Mouse (Mus musculus): ENCODE results near the gene Wee1.
"Not testable (repeated sequence)": the region's sequence is repeated elsewhere in the genome, so short reads cannot be mapped to it uniquely, and the experiment has no call there.

Gene Wee1

DNA sequence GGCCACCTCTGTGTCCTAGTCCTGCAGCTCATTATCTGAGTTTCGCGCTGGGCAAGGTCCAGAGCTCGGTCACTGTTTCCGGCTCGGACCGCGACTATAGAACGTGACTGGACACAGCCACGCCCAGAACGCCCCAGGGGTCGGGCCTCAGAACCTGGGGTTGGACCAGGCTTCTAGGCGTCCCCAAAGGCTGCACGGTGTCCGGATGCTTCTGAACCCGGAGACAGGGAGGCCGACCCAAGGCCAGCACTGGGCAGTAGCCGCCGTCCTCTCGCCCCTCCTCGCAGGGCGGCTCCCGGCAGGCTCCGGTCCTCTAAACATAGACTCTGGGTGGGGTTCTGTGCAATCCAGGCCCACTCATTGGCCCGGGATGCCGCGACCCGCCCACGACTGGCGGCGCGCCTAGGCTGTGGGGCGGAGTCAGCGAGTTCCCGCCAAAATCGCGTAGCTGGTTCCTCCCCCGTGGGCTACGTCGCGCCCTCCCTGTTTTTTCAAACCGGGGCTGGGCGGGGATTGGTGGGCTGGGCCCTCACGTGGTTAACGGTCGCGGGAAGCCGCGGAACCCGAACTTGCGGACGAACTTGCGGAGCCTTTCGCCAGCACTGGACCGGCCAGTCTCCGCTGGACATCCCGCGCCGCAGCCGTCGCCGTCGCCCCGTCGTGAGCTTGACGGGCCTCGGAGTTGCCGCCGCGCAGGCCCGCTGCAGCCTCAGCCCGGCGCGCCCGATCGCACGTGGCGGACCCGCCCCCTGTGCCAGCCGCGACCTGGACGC is at the start of gene Wee1:
TSS of gene Wee1 (plus strand) at position 531 of the 773 bp plus-strand sequence.
- peak; percentile 90 to 95 for DNase-seq (ENCODE audit: low read depth in 2 of 2, low spot score in 2 of 2)

DNA sequence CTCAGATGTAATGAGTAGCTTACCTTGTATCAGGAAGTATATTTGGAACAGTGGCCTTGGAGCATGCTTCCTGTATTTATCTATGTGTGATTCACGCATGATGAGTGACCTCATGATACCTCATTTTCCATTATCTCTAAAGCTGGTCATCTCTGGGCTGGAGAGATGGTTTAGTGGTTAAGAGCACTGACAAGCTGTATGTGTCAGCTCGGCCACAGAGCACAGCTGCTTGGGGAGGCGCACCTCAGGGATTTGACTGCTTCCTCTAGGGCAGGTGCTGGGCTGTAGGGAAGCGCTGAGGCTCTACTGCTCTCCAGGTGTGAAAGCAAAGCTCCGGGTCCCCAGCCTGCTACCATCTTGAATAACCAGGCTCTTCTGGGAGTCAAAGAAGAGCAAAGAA is 43.7 kb upstream of the Wee1 start:
- DNase-seq (ENCODE audit: low read depth in 2 of 2, low spot score in 2 of 2): no peak

DNA sequence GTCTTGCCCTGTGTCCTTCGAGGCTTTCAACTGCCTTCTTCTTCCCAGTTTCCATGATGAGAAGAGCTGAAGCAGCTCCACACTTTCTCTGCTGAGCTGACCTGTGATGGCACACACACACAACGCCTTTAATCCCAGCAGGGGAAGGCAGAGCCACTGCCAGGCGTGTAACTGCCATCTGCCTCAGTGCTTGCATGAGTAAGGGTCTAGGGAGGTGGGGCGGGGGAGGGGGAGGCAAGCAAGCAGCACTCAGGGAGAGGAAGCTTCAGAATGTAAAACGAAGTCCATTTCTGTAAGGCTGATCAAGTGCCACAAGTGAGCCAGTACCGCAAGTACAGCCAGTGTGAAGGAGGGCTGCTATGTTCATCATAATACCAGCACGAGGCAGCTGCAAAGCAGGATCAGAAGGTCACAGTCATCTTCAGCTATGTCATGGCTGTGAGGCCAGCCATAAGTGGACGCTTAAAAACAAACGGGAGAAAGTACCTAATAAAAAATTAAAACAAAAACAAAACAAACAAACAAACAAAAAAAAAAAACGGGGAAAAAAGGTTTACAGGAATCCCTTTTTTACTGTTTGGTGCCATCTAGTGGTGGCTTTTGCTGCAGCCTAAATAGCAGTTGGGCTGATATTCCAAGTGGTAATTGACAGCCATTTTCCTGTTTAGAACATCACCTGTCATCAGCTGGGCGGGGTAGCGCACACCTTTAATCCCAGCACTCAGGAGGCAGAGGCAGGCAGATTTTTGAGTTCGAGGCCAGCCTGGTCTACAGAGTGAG is 38.3 kb upstream of the Wee1 start:
- peak in 1 of 2 experiments; percentile 31 for DNase-seq (ENCODE audit: low read depth in 2 of 2, low spot score in 2 of 2)

DNA sequence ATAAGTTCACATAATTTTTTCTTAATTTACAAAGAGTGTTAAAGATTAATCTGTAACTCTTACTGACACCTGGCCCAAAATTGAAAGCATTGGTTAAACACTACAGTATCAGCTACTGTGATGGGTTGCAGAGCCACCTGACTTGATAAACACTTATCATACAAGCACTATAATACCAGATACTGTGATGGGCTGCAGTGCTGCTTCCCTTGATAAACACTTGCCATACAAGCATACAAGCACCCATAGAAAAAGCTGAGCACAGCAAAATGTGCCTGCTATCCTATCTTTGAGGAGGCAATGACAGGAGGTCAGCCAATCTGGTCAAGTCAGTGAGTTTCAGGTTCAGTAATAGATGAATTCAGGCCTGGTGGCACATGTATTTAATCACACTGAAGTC is 36.6 kb upstream of the Wee1 start:
- no peak for DNase-seq (ENCODE audit: low read depth in 2 of 2, low spot score in 2 of 2)

DNA sequence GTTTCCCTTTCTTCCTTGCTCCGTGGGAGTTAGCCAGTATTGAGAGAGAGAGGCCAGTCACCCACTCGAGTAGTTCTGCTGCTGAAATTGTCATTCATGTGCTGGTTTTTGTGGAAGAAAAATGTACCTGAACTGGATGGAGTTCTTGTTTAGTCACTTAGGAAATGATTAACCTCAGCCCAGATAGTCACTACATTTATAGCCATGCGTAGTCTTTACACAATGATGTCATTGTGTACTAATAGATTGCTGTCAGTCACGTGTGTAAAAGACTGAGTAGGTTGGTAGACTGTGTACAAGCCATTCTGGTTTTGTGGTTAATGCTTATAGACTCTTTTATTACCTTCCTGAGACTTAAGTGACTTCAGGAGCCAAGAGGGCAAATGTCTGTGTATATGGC is 33.9 kb upstream of the Wee1 start:
- DNase-seq (ENCODE audit: low read depth in 2 of 2, low spot score in 2 of 2): no peak

DNA sequence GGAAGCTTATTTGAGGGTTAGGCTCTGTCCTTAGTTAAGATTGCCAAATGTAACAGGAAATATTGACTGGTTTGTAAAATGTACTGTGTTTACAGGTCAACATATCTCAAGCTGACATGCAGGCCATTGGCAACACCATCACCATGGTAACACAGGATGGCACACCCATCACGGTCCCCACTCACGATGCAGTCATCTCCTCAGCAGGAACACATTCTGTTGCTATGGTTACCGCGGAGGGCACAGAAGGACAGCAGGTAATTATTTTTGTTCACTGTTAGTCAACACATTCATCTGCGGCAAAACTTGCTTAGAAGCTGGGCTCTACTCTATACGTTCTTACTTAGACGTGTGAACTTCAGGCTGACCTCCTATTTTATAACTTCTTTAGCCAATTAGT is 30.2 kb upstream of the Wee1 start:
- DNase-seq (ENCODE audit: low read depth in 2 of 2, low spot score in 2 of 2): no peak

DNA sequence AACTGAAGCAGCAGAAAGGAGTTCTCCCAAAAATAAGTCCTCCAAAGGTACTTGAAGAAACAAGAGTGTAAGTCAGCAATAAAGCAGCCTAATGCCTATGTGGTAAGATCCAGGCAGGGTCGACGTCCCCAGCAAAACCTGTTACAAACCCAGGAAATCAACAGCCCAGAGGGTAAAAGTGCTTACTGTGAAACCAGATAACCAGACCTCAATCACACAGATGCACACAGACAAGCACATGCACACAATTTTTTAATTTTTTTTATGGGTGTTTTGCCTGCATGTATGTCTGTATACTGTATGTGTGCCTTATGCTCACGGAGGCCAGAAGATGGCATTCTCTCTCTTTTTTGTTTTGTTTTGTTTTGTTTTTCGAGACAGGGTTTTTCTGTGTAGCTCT is 25.5 kb upstream of the Wee1 start:
- no peak for DNase-seq (ENCODE audit: low read depth in 2 of 2, low spot score in 2 of 2)

DNA sequence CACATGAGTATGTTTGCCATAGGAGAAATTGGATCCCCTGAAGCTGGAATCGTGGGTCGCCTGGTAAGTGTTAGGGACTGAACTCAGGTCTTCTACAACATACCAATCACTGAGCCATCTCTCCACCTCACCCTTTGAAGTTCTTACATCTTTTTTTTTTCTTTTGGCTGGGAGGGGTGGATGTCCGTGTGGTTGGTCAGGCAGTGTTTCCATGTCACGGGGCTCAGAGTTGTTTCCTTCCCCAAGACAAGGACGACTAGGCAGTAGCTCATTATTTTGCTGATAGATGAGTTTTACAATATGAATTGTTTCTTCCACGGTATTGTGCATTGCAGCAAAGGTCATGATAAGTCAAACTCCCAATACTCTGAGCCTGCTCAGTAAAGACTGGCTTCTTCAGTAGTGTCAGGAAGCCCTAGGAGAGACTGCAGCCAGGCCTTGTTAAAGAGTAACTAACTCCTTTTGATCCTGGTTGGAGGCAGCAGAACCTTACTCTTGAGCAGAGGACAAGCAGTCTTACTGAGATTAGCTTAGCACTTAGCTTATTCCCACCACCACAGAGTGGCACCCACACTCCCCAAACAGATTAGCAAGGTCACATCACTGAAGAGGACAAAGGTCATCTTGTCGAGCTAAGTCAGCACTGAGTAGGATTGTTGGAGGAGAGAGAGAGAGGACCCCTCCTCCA is 24.6 kb upstream of the Wee1 start:
- no peak for DNase-seq (ENCODE audit: low read depth in 2 of 2, low spot score in 2 of 2)

DNA sequence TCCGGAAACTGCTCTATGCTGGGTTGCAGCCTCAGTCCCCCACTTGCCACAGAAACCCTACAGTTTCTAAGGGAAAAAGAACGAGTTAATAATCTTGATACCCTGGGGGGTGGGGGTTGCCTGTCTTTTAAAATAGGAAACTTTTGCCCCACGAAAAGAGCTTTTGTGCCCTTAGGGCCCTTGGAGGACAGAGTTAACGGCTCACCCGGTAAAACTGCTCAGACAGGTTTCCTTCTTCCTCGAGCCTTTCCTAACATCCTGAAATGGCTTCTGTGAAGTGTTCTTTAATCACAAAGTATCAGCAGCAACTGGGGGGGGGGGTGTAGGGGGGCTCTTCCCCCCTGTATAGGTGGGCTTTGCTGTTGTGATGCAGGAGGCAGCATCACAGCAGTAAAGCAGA is 21.0 kb upstream of the Wee1 start:
- no peak for DNase-seq (ENCODE audit: low read depth in 2 of 2, low spot score in 2 of 2)

DNA sequence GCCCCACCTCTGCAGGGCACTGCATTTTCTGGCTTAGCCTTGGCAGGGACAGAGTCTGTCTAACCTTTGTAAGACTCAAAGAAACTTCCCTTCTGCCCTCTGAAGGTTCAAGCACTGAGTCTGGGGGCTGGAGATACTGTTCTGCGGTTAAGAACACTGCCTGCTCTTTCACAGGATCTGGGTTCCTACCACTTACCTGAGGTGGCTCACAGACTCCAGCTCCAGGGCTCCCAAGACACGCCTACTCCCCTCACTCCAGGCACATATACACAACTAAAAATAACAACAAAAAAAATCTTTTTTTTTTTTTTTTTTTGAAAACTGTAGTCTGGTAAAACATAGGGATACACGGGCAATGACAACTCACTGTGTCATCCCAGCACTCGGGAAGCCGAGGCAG is 20.6 kb upstream of the Wee1 start:
- no peak for DNase-seq (ENCODE audit: low read depth in 2 of 2, low spot score in 2 of 2)

DNA sequence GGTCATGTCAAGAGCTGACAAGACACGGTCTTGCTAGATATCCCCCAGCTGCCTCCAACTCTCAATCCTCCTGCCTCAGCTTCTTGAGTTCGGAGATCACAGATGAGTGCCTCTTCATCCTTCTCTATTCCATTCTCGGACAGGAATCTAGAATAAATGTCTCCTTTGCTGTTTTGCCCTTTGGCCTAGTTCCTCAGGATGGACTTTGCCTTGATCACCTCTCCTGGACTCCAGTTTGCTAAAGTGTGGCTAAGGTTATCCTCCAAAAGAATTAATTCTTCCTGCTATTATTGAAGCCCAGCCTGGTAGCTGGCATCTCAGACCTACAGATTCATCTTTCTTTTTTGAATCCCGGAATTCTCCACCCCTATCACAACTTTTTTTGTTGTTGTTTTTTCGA is 16.8 kb upstream of the Wee1 start:
- no peak for DNase-seq (ENCODE audit: low read depth in 2 of 2, low spot score in 2 of 2)

DNA sequence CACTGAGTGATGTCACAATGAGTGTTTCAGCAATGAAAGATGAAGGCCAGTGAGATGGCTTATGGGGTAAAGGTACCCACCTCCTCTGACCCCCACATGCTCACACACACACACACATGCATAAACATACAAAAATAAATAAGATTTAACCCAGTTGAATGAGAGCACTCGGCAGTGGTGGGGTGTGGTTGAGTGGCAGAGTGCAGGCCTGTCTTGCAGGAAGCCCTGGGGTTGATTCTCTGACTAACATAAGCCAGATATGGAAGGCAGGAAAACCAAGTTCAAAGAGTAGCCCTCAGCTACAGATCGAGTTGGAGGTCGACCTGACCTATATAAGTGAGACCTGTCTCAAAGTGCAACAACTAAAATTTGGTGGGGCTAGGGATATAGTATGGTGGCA is 15.2 kb upstream of the Wee1 start:
- DNase-seq (ENCODE audit: low read depth in 2 of 2, low spot score in 2 of 2): no peak

DNA sequence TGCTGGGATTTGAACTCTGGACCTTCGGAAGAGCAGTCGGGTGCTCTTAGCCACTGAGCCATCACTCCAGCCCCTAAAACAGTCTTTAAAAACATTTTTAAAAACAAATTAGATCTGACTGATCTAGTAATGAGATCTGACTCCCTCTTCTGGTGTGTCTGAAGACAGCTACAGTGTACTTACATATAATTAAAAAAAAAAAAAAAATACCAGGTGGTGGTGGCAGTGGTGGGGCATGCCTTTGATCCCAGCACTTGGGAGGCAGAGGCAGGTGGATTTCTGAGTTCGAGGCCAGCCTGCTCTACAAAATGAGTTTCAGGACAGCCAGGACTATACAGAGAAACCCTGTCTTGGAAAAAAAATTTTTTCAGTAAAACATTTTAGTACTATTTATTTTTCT is 13.3 kb upstream of the Wee1 start:
- DNase-seq (ENCODE audit: low read depth in 2 of 2, low spot score in 2 of 2): not testable (repeated sequence)

DNA sequence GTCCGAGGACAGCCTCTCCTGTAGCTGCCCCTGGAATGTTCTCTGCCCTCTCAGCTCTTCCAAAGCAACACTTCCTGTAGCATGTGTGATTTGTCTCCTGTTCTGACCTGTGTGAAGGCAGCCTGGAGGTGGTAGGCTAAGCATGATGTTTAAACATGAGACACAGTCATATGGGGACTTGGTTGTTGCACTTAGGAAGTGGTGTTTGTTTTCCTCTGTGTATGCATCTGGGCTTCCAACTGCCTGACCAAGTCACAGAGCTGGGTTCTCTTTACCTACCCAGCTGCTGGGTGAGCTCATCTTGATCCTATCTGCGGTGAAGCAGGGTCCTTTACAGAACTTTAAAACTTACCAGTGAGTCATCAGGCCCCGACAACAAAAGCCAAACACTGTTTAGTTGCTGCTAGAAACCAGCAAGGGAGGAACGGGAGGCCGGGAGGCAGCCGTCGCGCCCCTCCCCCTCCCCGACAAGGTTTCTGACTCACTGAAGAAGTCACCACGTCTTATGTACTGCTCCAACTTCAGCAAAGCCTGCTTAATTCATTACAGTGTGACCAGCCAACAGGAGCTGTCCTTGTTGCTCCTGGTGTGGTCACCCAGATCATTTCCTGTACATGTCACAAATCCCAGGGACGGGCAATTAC is 12.8 kb upstream of the Wee1 start:
- no peak for DNase-seq (ENCODE audit: low read depth in 2 of 2, low spot score in 2 of 2)

DNA sequence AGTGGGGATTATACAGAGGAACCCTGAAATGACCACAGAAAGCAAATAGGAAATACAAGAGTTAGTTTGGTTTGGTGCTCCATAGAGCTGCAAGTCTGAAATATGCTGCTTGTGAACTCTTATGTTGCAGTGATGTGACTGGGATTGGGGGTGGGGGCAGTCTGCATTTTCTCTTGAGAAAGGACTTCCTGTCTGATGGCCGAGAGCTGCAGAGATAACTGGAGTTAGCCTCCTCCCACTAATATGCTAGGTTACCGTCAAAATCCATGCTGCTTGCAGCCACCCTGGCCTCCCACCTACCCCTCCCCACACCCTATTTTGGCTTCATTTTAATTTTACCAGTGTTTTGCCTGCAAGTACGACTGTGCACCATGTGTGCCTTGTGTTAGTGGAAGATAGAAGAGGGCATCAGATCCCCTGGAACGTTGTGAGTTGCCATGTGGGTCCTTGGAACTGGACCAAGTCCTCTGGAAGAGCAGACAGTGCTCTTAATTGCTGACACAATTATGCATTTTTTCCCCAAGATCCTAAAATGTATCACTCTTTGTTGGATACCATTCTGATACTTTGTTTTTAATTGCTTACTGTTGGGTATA is 11.7 kb upstream of the Wee1 start:
- DNase-seq (ENCODE audit: low read depth in 2 of 2, low spot score in 2 of 2): no peak

DNA sequence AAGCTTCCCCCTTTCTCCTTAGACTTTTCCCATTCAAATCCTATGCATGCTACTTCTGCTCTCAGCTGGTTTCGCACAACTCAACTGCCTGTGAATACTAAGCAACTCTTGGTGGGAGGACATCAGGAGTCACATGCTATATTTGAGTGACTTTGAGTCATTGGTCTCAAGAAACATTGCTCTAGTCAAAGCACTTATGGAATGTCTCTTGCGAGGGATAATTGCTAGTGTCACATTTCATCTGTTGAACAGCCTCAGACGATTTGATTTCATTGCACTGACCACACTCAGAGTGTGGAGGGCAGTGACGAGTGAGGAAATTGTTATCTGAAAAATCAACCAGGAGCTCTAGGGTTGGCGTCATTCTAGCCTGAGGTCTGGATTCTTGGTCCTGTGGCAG is 7.1 kb upstream of the Wee1 start:
- no peak for DNase-seq (ENCODE audit: low read depth in 2 of 2, low spot score in 2 of 2)

DNA sequence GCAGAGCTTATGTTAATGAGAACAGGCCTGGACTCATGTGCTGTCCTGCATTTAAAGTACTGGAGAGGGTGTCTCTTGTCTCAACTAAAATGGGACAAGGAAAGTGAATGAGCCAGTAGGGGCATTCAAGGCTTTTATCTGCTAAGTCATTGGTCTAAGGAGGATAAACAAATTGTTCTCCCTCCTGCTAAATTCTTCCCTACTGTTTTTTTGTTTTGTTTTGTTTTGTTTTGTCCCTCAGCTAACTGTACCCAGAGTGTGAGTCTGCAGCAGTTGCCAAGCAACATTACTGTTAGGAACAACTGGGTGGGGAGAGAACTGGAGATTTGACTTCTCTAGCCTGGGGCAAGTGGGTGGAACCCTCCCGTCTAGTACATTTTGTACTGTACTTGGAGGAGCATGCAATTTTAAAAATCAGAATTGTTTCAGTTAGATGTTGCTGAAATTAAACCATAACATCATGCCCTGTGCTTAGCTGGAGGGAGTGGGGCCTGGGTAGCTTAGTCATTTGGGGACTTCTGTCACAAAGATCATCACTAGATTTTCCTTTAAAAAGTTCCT is 5.0 kb upstream of the Wee1 start:
- no peak for DNase-seq (ENCODE audit: low read depth in 2 of 2, low spot score in 2 of 2)

DNA sequence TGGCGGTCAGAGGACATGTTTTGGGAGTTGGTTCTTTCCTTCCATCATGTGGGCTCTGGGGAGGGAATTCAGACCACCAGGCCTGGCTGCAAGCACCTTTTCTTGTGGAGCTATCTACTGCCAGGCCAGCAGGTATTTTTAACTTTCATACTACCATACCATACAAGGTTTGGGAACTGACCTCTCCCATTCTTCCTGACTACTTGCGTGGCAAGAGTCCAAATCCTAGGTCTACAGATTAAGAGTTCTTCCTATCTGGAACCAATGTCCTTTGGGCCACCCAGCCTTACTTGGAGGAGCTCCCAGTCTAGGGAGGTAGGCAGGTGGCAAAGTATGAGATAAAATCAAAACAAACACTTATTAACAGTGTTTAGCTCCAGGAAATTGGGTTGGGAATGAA is 3.4 kb upstream of the Wee1 start:
- DNase-seq (ENCODE audit: low read depth in 2 of 2, low spot score in 2 of 2): no peak

DNA sequence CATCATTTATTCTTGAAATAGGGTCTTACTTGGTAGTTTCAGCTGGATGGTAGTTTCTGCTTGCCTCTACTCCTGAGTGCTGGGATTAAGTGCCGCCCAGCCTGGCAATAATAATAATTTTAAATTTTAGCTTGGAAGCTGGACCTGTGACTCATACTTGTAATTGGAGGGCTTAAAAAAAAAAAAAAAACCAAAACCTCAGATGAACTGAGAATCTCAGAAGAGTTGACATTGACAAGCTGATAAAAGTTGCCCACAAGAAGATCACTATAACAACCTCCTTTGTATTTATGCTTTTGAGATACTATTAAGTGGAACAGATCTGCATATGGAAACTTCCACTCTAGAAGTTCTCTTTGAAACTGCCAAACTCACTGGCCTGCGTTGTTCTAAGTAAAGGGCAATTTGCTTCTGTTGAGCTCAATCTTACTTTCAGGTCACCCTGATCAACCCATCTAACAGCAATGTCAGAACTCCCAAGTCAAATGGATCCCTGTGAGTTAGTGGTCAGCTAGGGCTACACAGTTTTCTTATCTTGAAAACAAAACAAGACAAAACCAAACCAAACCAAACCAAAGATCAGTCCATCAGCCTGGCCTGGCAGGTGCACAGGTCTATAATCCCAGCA is 1.6 kb upstream of the Wee1 start:
- DNase-seq (ENCODE audit: low read depth in 2 of 2, low spot score in 2 of 2): no peak

DNA sequence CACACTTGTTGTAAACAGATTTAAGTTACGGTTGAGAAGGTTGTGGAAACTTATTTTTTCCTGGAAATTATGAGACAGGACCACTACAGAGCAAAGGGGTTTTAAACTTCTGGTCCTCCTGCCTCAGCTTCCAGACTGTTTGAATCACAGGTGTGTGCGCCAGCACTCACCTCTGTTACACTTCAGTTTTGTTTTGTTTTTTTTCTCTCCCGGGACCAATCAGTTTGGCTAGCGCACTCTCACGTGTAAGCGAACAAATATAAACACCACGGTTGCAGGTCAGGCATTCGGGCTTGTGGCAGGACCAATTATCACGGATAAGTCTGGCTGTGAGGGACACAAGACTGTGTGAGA is 707 bp upstream of the Wee1 start:
- DNase-seq (ENCODE audit: low read depth in 2 of 2, low spot score in 2 of 2): no peak

DNA sequence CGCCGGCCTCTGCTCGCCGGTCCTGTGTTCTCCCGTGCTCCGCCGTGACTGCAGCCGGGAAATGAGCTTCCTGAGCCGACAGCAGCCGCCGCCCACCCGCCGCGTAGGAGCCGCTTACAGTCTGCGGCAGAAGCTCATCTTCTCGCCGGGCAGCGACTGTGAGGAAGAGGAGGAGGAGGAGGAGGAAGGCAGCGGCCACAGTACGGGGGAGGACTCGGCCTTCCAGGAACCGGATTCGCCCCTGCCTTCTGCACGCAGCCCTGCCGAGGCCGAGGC is 381 bp downstream of the Wee1 start:
- no peak for DNase-seq (ENCODE audit: low read depth in 2 of 2, low spot score in 2 of 2)

Measured in CD8-positive naive resting alpha-beta T cell, adult 2 months (primary cell).